Mouse (Mus musculus) thymus, adult 2 months (tissue): ENCODE data around the gene Plcb1. TPM values are rescaled to one million over a fixed set of nuclear protein-coding genes. Genes with fewer than 3 reads are reported as not detected.

ENCODE experiments used
- DNase-seq: peaks from one replicate; pipeline ENCODE4 v3.0.0; 2021
- H3K27ac ChIP-seq: fragments of 200-500 bp; 2 replicates; pipeline ENCODE4 v1.5.1; 2012; ENCODE audit warnings: low read length, control low read depth; ENCODE audit not compliant: control insufficient read depth, insufficient read depth
- H3K27me3 ChIP-seq: fragments of 200-500 bp; 2 replicates; pipeline ENCODE4 v1.6.1; 2012; ENCODE audit warnings: mild to moderate bottlenecking, low read length, moderate library complexity, mixed read lengths; ENCODE audit not compliant: control insufficient read depth, insufficient read depth
- H3K36me3 ChIP-seq: fragments of 200-500 bp; 2 replicates; pipeline ENCODE4 v1.6.1; 2012; ENCODE audit warnings: mild to moderate bottlenecking, low read length, moderate library complexity; ENCODE audit not compliant: control insufficient read depth, insufficient read depth
- H3K4me1 ChIP-seq: fragments of 200-500 bp; replicated peaks from 2 replicates; pipeline ENCODE4 v1.6.1; 2012; ENCODE audit warnings: low read length; ENCODE audit not compliant: control insufficient read depth, insufficient read depth
- H3K4me3 ChIP-seq: fragments of 200-500 bp; 2 replicates; pipeline ENCODE4 v1.5.1; 2012; ENCODE audit warnings: mild to moderate bottlenecking, low read length, control low read depth, moderate library complexity; ENCODE audit not compliant: control insufficient read depth, insufficient read depth
- CTCF ChIP-seq: fragments of 200-500 bp; IDR thresholded peaks from 2 replicates; pipeline ENCODE4 v1.5.1; 2012; ENCODE audit warnings: mild to moderate bottlenecking, control low read depth, low read length, moderate library complexity, borderline replicate concordance; ENCODE audit not compliant: control insufficient read depth, poor library complexity, insufficient read depth; ENCODE audit errors: extremely low read depth
- POLR2A ChIP-seq: fragments of 200-500 bp; IDR thresholded peaks from 2 replicates; pipeline ENCODE4 v1.6.1; 2012; ENCODE audit warnings: mild to moderate bottlenecking, low read length, control low read depth, moderate library complexity; ENCODE audit not compliant: control insufficient read depth, poor library complexity, insufficient read depth; ENCODE audit errors: extremely low read depth
- WGBS: fragments of 180-500 bp; shearing (Covaris S2); methylation state at CpG from one replicate; pipeline ENCODE4 v1.1.7; 2018; 5-methylcytosine and 5-hydroxymethylcytosine counted together
- polyA plus RNA-seq: library from polyadenylated mRNA; depleted of rRNA; stranded (reverse); fragments of >200 nt; gene quantifications from 2 replicates; pipeline ENCODE4 v1.2.3, GENCODE M21; 2012

Gene Plcb1
- polyA plus RNA-seq, 1 experiment: 0.32 TPM

DNA sequence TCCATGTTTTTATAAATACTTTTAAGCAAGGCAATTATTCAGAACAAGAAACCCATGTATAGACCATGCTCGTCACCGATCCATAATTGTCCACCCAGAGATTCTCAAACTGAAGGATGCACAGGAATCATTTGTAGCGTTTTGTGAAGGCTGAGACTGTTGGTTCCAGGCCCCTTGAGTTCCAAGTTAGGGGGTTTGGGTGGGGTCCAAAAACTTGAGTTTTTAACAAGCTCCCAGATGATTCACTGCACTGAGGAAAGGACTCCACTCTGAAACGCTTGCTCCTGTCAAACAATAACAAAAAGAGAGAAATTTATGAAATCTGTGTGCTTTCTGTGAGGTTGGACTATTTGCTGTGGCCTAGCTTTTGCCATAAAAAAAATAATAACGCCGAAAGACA is 186.5 kb downstream of the Plcb1 start:
- H3K4me3 ChIP-seq: no peak overlapping the region
- DNase-seq: no peak
- no peaks in the 10 kb centered on the region for H3K4me1 ChIP-seq
- TF ChIP-seq POLR2A (no peak), CTCF (no peak)
- H3K27me3 ChIP-seq: no peaks in the 10 kb centered on the region
- no peaks in the 10 kb centered on the region for H3K36me3 ChIP-seq
- no peak overlapping the region for H3K27ac ChIP-seq
- WGBS: 94% methylated on average over 6 of the region's 6 CpGs

DNA sequence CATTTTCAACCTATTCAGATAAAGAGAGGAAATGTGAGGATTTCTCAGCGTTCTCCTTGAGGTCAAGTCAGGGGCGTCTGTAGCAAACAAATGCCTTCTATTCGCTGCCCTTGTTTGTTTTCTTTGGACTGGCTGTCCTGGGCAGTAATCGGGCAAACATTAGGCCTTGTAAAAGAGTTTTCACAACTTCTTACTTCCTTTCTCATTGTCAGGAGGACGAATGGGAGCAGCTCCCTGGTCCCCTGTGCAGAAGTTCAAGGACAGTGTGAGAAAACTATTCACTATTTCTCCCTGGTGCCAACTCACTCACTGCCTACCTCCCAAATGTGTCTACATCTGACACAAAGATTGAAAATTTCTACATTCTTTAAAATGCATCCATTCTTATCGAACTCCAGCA is 188.8 kb downstream of the Plcb1 start:
- WGBS: 85% methylated on average over 6 of the region's 6 CpGs
- H3K27ac ChIP-seq: no peak overlapping the region

DNA sequence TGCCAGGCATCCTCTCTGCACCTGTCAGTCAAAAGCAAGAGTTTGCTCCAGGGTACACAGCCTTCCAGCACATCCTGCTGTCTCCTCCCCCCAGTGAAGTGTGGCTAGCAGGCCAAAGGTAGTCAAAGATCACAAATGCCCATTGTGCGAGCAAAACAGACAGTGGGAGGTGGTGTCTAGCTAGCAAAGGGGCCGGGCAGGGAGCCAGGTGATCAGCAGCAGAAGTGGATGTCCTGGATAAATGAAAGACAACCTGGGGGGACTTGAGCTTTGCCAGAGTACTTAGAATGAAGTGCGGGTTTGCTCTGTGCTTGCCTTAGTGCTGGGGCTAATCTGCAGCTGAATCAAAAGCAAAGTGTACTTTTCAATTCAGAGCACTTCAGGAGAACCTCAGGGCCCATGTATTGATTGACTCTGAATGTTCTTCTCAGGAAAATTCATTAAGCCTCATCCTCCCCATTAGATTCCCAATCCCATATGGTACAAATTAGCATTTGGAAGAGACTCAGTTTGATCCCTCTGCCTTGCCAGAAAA is 191.0 kb downstream of the Plcb1 start:
- no peak for TF ChIP-seq CTCF
- no peak for TF ChIP-seq POLR2A
- DNase-seq: no peak

More for the DNA sequence above, 188.8 kb downstream of the Plcb1 start:
- H3K27me3 ChIP-seq: no peaks in the 10 kb centered on the region
- no peaks in the 10 kb centered on the region for H3K4me1 ChIP-seq
- H3K36me3 ChIP-seq: no peaks in the 10 kb centered on the region
- no peak for TF ChIP-seq CTCF
- no peak for TF ChIP-seq POLR2A
- H3K4me3 ChIP-seq: no peak overlapping the region
- no peak for DNase-seq

DNA sequence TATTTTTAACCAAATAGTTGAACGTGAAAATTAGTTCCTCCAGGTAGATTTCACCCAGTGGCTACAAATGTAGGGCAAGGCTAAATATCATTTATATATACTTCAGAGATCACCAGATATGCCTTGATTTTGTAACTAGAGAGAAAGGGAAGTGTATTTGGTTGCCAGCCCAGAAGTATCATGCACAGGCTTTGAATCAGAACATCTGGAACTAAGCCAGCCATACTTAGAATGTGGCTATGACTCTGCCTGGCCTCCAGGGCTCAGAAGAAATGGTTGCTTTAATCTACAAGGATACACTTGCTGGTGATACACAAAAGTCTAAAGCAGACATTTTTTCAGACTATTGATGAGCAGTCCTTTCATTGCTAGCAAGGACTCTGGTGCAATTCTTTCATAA is 191.8 kb downstream of the Plcb1 start:
- H3K4me3 ChIP-seq: no peak overlapping the region
- H3K27ac ChIP-seq: no peak overlapping the region
- H3K4me1 ChIP-seq: no peaks in the 10 kb centered on the region
- no peaks in the 10 kb centered on the region for H3K27me3 ChIP-seq
- DNase-seq: no peak
- no peak for TF ChIP-seq POLR2A
- no peak for TF ChIP-seq CTCF
- WGBS: 75% methylated on average over 1 of the region's 1 CpGs
- no peaks in the 10 kb centered on the region for H3K36me3 ChIP-seq

More for the DNA sequence above, 191.0 kb downstream of the Plcb1 start:
- H3K4me1 ChIP-seq: no peaks in the 10 kb centered on the region
- H3K4me3 ChIP-seq: no peak overlapping the region
- H3K27me3 ChIP-seq: no peaks in the 10 kb centered on the region
- no peak overlapping the region for H3K27ac ChIP-seq
- no peaks in the 10 kb centered on the region for H3K36me3 ChIP-seq
- WGBS: 96% methylated on average over 3 of the region's 3 CpGs

DNA sequence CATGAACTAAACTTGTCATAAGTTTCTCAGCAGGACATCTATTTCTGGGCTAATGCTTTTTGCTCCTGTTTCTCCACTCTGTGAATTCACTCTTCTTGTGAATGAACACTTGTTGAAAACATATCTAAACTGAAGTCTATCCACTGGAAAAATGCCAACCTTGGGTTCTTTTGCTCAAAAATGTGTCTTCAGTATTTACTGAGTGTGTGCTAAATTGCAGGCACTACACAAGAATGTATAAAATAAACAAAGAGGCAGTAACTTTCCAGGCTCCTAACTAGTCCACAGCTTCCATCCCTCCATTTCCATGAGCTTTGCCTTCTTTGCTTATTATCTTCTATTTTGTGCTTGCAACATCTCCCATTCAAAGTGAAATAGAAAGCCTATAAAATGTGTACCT is 195.5 kb downstream of the Plcb1 start:
- no peak for TF ChIP-seq POLR2A
- TF ChIP-seq CTCF: no peak
- H3K36me3 ChIP-seq: no peaks in the 10 kb centered on the region
- H3K27me3 ChIP-seq: no peaks in the 10 kb centered on the region
- H3K27ac ChIP-seq: no peak overlapping the region
- DNase-seq: no peak
- H3K4me3 ChIP-seq: no peak overlapping the region
- H3K4me1 ChIP-seq: no peaks in the 10 kb centered on the region

- Histone ChIP-seq H3K4me3 (no peak overlapping the region), H3K27me3 (no peaks in the 10 kb centered on the region), H3K27ac (no peak overlapping the region), H3K4me1 (no peaks in the 10 kb centered on the region), H3K36me3 (no peaks in the 10 kb centered on the region)
- TF ChIP-seq CTCF (no peak), POLR2A (no peak)
- 96% methylated on average over 3 of the region's 3 CpGs for WGBS
- DNase-seq: no peak
Observed at GRCm38 (mm10) chr2:134984884-134985283, 199.0 kb downstream of the Plcb1 start.

- H3K27ac ChIP-seq: no peak overlapping the region
Observed at GRCm38 (mm10) chr2:134987978-134988377, 202.1 kb downstream of the Plcb1 start.

More at GRCm38 (mm10) chr2:134987978-134988377, 202.1 kb downstream of the Plcb1 start:
- Histone ChIP-seq H3K4me1 (no peaks in the 10 kb centered on the region), H3K27me3 (no peaks in the 10 kb centered on the region), H3K4me3 (no peak overlapping the region), H3K36me3 (no peaks in the 10 kb centered on the region)
- TF ChIP-seq POLR2A (no peak), CTCF (no peak)
- 86% methylated on average over 5 of the region's 5 CpGs for WGBS
- no peak for DNase-seq
